Comparison of ENCODE assay signal across 31 mouse cellular contexts in genomic region chr2:102700695-102701094, GRCm38 (mm10). TPM values are rescaled to one million over a fixed set of nuclear protein-coding genes. Genes with fewer than 3 reads are reported as not detected.
A peak's percentile ranks its signal among the peaks of the same experiment; 100 is the strongest.
DNase-seq lines count a peak whose midpoint lies in the region; ATAC-seq and TF ChIP-seq lines count a peak whose summit lies in the region.
"Had no signal": no experiment of that assay in that cellular context is flagged by ENCODE, and none has a peak within 500 bp of the region (broad histone marks: within the 10 kb centered on the region; RNA-seq: fewer than 3 reads in every experiment).

No protein-coding gene starts in this region.

- dilution Hi-C loops in CH12.LX (cut with MboI; ENCODE audit: extremely low pct_ligation_motif_present, extremely low pct_unique_long_range_greater_than_20kb, low sequenced_read_pairs): no loop called here

- DNase-seq in A20 (ENCODE audit: low read depth, low spot score) (peak; percentile 8), CH12.LX (ENCODE audit: extremely low read depth) (no peak)
- DNase-seq in frontal cortex, adult 2 months (ENCODE audit: extremely low spot score in 1 of 2, low spot score in 1 of 2): no peak
- no peak for DNase-seq in lung, postnatal 25 days (ENCODE audit: low spot score)
- DNase-seq in adrenal gland, postnatal 25 days: no peak
- DNase-seq: adrenal gland, adult 2 months; adrenal gland, postnatal 14 days; cerebellum, adult 11 months; cerebellum, adult 2 months; cerebellum, postnatal 10 days; cerebellum, postnatal 36 days; embryo, embryonic 11 days; gastrocnemius, postnatal 10 days; gastrocnemius, postnatal 36 days; heart, adult 18-20 months; heart, postnatal 10 days; heart, postnatal 4 days had no signal

- no peak for TF ChIP-seq POLR2A in CH12.LX (IDR thresholded peaks at IDR 0.05; ENCODE audit: low read depth, low read length)

- in situ Hi-C loops in CH12.LX (cut with MboI; ENCODE audit: low pct_ligation_motif_present, low pct_unique_long_range_greater_than_20kb, low sequenced_read_pairs): loop anchor here (5.0 kb wide), 1 partner anchor 37 kb away; no protein-coding TSS in a partner anchor

- H3K36me3 ChIP-seq in CH12.LX (replicated peaks in 1 of 2; ENCODE audit: control insufficient read depth in 1 of 2, insufficient read depth in 1 of 2, low read length in 1 of 2): no peaks in the 10 kb centered on the region
- H3K36me3 ChIP-seq: embryonic facial prominence, embryonic 10.5 days; embryonic facial prominence, embryonic 13.5 days; forebrain, embryonic 12.5 days; forebrain, embryonic 15.5 days; G1E; heart, embryonic 12.5 days; heart, embryonic 15.5 days had no signal

- H3K4me1 ChIP-seq in CH12.LX (ENCODE audit: control insufficient read depth in 1 of 2, insufficient read depth in 2 of 2): peaks cover 37 to 53% of the 10 kb centered on the region in 2 experiments
- H3K4me1 ChIP-seq: embryonic facial prominence, embryonic 10.5 days; embryonic facial prominence, embryonic 13.5 days; forebrain, embryonic 12.5 days; forebrain, embryonic 15.5 days; heart, embryonic 15.5 days had no signal

- no peak for TF ChIP-seq EP300 in CH12.LX (IDR thresholded peaks at IDR 0.05; ENCODE audit: low read length)

- TF ChIP-seq RAD21 in CH12.LX (IDR thresholded peaks at IDR 0.05; ENCODE audit: low read depth, low read length): no peak

- H3K79me2 ChIP-seq in CH12.LX (replicated peaks; ENCODE audit: control insufficient read depth, extremely low read depth, insufficient read depth, poor library complexity, severe bottlenecking): no peaks in the 10 kb centered on the region

- H3K9ac ChIP-seq in CH12.LX (ENCODE audit: insufficient read depth, low read depth): no peak overlapping the region
- H3K9ac ChIP-seq: embryonic facial prominence, embryonic 13.5 days; forebrain, embryonic 12.5 days; forebrain, embryonic 15.5 days; heart, embryonic 12.5 days; heart, embryonic 15.5 days; hindbrain, embryonic 14.5 days had no signal

- TF ChIP-seq CTCF in CH12.LX (conservative IDR thresholded peaks at IDR 0.05 in 1 of 2, IDR thresholded peaks at IDR 0.05 in 1 of 2; ENCODE audit: low read depth in 2 of 2, low read length in 2 of 2): no peak

- ATAC-seq in granulocyte monocyte progenitor cell, adult 5-6 weeks (replicated peaks; ENCODE audit: poor library complexity, severe bottlenecking): peak; percentile 63
- ATAC-seq: forebrain, embryonic 15.5 days; hindbrain, postnatal 0 days; inflammation-experienced regulatory T-cells, adult 6 months; intestine, embryonic 16.5 days; Patski had no signal

- no peaks in the 10 kb centered on the region for H3K9me3 ChIP-seq in CH12.LX (replicated peaks; ENCODE audit: low read length)
- H3K9me3 ChIP-seq: embryonic facial prominence, embryonic 10.5 days; forebrain, embryonic 12.5 days; forebrain, embryonic 15.5 days; G1E; heart, embryonic 12.5 days; heart, embryonic 15.5 days had no signal

- no peak overlapping the region for H3K4me3 ChIP-seq in CH12.LX (replicated peaks in 1 of 3; ENCODE audit: low read depth in 2 of 3, low read length in 2 of 3, poor library complexity in 1 of 3)
- H3K4me3 ChIP-seq: embryonic facial prominence, embryonic 10.5 days; embryonic facial prominence, embryonic 13.5 days; erythroblast, embryonic 14.5 days; forebrain, embryonic 12.5 days; forebrain, embryonic 15.5 days; heart, embryonic 12.5 days; heart, embryonic 15.5 days had no signal

- H3K27ac ChIP-seq in CH12.LX (ENCODE audit: insufficient read depth, low read depth): peak overlapping the region; percentile 50
- H3K27ac ChIP-seq: embryonic facial prominence, embryonic 10.5 days; embryonic facial prominence, embryonic 13.5 days; forebrain, embryonic 12.5 days; forebrain, embryonic 15.5 days; heart, embryonic 15.5 days; hindbrain, embryonic 14.5 days; hindbrain, postnatal 0 days had no signal

- H3K27me3 ChIP-seq in CH12.LX (replicated peaks): peaks cover under 1% of the 10 kb centered on the region
- H3K27me3 ChIP-seq: embryonic facial prominence, embryonic 13.5 days; forebrain, embryonic 12.5 days; forebrain, embryonic 15.5 days; heart, embryonic 12.5 days; heart, embryonic 15.5 days; Patski had no signal

- H3K4me2 ChIP-seq in CH12.LX (ENCODE audit: insufficient read depth, low read depth, poor library complexity, severe bottlenecking): no peak overlapping the region
- H3K4me2 ChIP-seq: embryonic facial prominence, embryonic 13.5 days; forebrain, embryonic 12.5 days; forebrain, embryonic 15.5 days; heart, embryonic 12.5 days; heart, embryonic 15.5 days; hindbrain, embryonic 14.5 days had no signal

TF ChIP-seq in CH12.LX, 34 proteins besides CTCF, POLR2A, EP300 and RAD21:
- TF ChIP-seq SIN3A (IDR thresholded peaks at IDR 0.05; ENCODE audit: low read length): no peak
- no peak for TF ChIP-seq TBP (conservative IDR thresholded peaks at IDR 0.05; ENCODE audit: low read depth, low read length)
- TF ChIP-seq HCFC1 (IDR thresholded peaks at IDR 0.05; ENCODE audit: low read depth, low read length): no peak
- TF ChIP-seq CHD1 (IDR thresholded peaks at IDR 0.05; ENCODE audit: low read depth, low read length): no peak
- no peak for TF ChIP-seq ETS1 (conservative IDR thresholded peaks at IDR 0.05; ENCODE audit: low read depth, low read length)
- no peak for TF ChIP-seq IRF4 (IDR thresholded peaks at IDR 0.05; ENCODE audit: low read depth, low read length)
- TF ChIP-seq UBTF (IDR thresholded peaks at IDR 0.05; ENCODE audit: low read depth, low read length): no peak
- TF ChIP-seq NRF1 (IDR thresholded peaks at IDR 0.05; ENCODE audit: low read depth, low read length): no peak
- TF ChIP-seq ZNF384 (IDR thresholded peaks at IDR 0.05; ENCODE audit: low read depth, low read length): no peak
- TF ChIP-seq E2F4 (IDR thresholded peaks at IDR 0.05; ENCODE audit: insufficient replicate concordance, low read depth, low read length): no peak
- no peak for TF ChIP-seq PAX5 (IDR thresholded peaks at IDR 0.05; ENCODE audit: low read length)
- no peak for TF ChIP-seq MEF2A (IDR thresholded peaks at IDR 0.05; ENCODE audit: borderline replicate concordance, low read depth, low read length)
- no peak for TF ChIP-seq MAFK (IDR thresholded peaks at IDR 0.05; ENCODE audit: insufficient replicate concordance, low read length)
- TF ChIP-seq TCF12 (IDR thresholded peaks at IDR 0.05; ENCODE audit: low read depth, low read length): no peak
- no peak for TF ChIP-seq NELFE (IDR thresholded peaks at IDR 0.05; ENCODE audit: low read depth, low read length)
- TF ChIP-seq ELF1 (IDR thresholded peaks at IDR 0.05; ENCODE audit: low read depth, low read length): no peak
- TF ChIP-seq ZC3H11A (IDR thresholded peaks at IDR 0.05; ENCODE audit: low read depth, low read length): no peak
TF ChIP-seq in CH12.LX: peak in this region for 0.

RNA-seq across cellular contexts. Expression of gene Slc1a2, which starts 42.2 kb away (rescaled TPM):
- total RNA-seq in CH12.LX (2012; rRNA removed): 0.80 and 1.6 TPM in 2 replicates
- total RNA-seq in CH12.LX (2014; rRNA removed): 0.59 and 1.3 TPM in 2 replicates
- polyA plus RNA-seq in CH12.LX (2012; ENCODE audit: insufficient read length, low read depth): 1.3 and 1.6 TPM in 2 replicates
- total RNA-seq in granulocyte monocyte progenitor cell, adult 5-6 weeks (2014; fragmentation: Nextera tagmentation): 0.45 TPM in 1 of 2 replicates, not detected in the other
- not detected in 2 replicates for total RNA-seq in granulocyte monocyte progenitor cell, adult 5-6 weeks (2017)
- polyA plus RNA-seq in frontal cortex, adult 2 months (2012; rRNA removed): 570 and 587 TPM in 2 replicates
- total RNA-seq in adrenal gland, postnatal 25 days (2021): 0.06 and 0.67 TPM in 2 replicates
- polyA plus RNA-seq: erythroblast, embryonic 14.5 days; G1E had no signal
